Mouse (Mus musculus) right cerebral cortex, postnatal 10 days (tissue): ENCODE measurements around the gene Gm1123.
A peak's percentile ranks its signal among the peaks of the same experiment; 100 is the strongest.

ENCODE experiments used
- DNase-seq, 2 experiments: peaks; one replicate each; pipeline ENCODE4 v3.0.0; 2021; ENCODE audit warnings: low spot score in 2 of 2

The Gm1123 gene

GRCm38 (mm10) chr9:99035575-99035974 is at the start of gene Gm1123:
TSS of gene Gm1123 (minus strand) at chr9:99035715.
- no peak for DNase-seq

GRCm38 (mm10) chr9:99081718-99082117 is 46.2 kb upstream of the Gm1123 start:
- no peak for DNase-seq

GRCm38 (mm10) chr9:99081308-99081707 is 45.8 kb upstream of the Gm1123 start:
- no peak for DNase-seq

- DNase-seq: no peak
Measured at GRCm38 (mm10) chr9:99080657-99081056, 45.1 kb upstream of the Gm1123 start.

GRCm38 (mm10) chr9:99074462-99074861 is 38.9 kb upstream of the Gm1123 start:
- DNase-seq: no peak

- no peak for DNase-seq
Measured at GRCm38 (mm10) chr9:99072538-99072937, 37.0 kb upstream of the Gm1123 start.

- peak in 1 of 2 experiments; percentile 59 for DNase-seq
Measured at GRCm38 (mm10) chr9:99065311-99065710, 29.8 kb upstream of the Gm1123 start.

- no peak for DNase-seq
Measured at GRCm38 (mm10) chr9:99064216-99064615, 28.7 kb upstream of the Gm1123 start.

GRCm38 (mm10) chr9:99062544-99062943 is 27.0 kb upstream of the Gm1123 start:
- peak; percentile 79 to 85 for DNase-seq

- no peak for DNase-seq
Measured at GRCm38 (mm10) chr9:99057751-99058150, 22.2 kb upstream of the Gm1123 start.

GRCm38 (mm10) chr9:99049760-99050159 is 14.2 kb upstream of the Gm1123 start:
- DNase-seq: no peak

- DNase-seq: no peak
Measured at GRCm38 (mm10) chr9:99048724-99049250, 13.3 kb upstream of the Gm1123 start.

- peak; percentile 61 to 63 for DNase-seq
Measured at GRCm38 (mm10) chr9:99044761-99045160, 9.2 kb upstream of the Gm1123 start.

GRCm38 (mm10) chr9:99042641-99043040 is 7.1 kb upstream of the Gm1123 start:
- no peak for DNase-seq

- no peak for DNase-seq
Measured at GRCm38 (mm10) chr9:99041994-99042393, 6.5 kb upstream of the Gm1123 start.

GRCm38 (mm10) chr9:99034111-99034510 is 1.4 kb downstream of the Gm1123 start:
- no peak for DNase-seq

- DNase-seq: no peak
Measured at GRCm38 (mm10) chr9:99032031-99032430, 3.5 kb downstream of the Gm1123 start.

GRCm38 (mm10) chr9:99021751-99022150 is 13.8 kb downstream of the Gm1123 start:
- DNase-seq: no peak

GRCm38 (mm10) chr9:99021166-99021565 is 14.3 kb downstream of the Gm1123 start:
- DNase-seq: no peak

- no peak for DNase-seq
Measured at GRCm38 (mm10) chr9:99017679-99018078, 17.8 kb downstream of the Gm1123 start.

GRCm38 (mm10) chr9:99016759-99017158 is 18.8 kb downstream of the Gm1123 start:
- DNase-seq: peak in 1 of 2 experiments; percentile 60

- no peak for DNase-seq
Measured at GRCm38 (mm10) chr9:99016301-99016700, 19.2 kb downstream of the Gm1123 start.

GRCm38 (mm10) chr9:99009898-99010199 is 25.7 kb downstream of the Gm1123 start:
- no peak for DNase-seq
